Mouse (Mus musculus) liver, adult 2 months (tissue): ENCODE results near the gene Dmpk. TPM values are rescaled to one million over a fixed set of nuclear protein-coding genes. Genes with fewer than 3 reads are reported as not detected.
A peak's percentile ranks its signal among the peaks of the same experiment; 100 is the strongest.

ENCODE experiments used
- DNase-seq: peaks from one replicate; pipeline ENCODE4 v3.0.0-alpha.2; 2011; ENCODE audit warnings: low read depth, low spot score; ENCODE audit errors: extremely low read depth
- H3K27ac ChIP-seq: fragments of 200-500 bp; replicated peaks from 2 replicates; pipeline ENCODE4 v1.5.1; 2012; ENCODE audit warnings: low read depth, mild to moderate bottlenecking, control low read depth, inconsistent platforms, low read length; ENCODE audit not compliant: insufficient read depth
- H3K27me3 ChIP-seq: fragments of 200-500 bp; 2 replicates; pipeline ENCODE4 v1.6.1; 2012; ENCODE audit warnings: mild to moderate bottlenecking, moderate library complexity, low read length, inconsistent platforms; ENCODE audit not compliant: control insufficient read depth, insufficient read depth
- H3K36me3 ChIP-seq: fragments of 200-500 bp; 2 replicates; pipeline ENCODE4 v1.6.1; 2012; ENCODE audit warnings: low read length, inconsistent platforms; ENCODE audit not compliant: control insufficient read depth, insufficient read depth
- H3K4me1 ChIP-seq: fragments of 200-500 bp; 2 replicates; pipeline ENCODE4 v1.6.1; 2011; ENCODE audit warnings: low read length; ENCODE audit not compliant: control insufficient read depth, insufficient read depth
- H3K4me3 ChIP-seq: fragments of 200-500 bp; 2 replicates; pipeline ENCODE4 v1.5.1; 2011; ENCODE audit warnings: low read depth, mild to moderate bottlenecking, control low read depth, low read length, moderate library complexity; ENCODE audit not compliant: insufficient read depth
- H3K79me2 ChIP-seq: fragments of 200-500 bp; 2 replicates; pipeline ENCODE4 v1.6.1; 2012; ENCODE audit warnings: inconsistent platforms, mild to moderate bottlenecking, low read length, moderate library complexity; ENCODE audit not compliant: control insufficient read depth, insufficient read depth
- H3K9ac ChIP-seq: fragments of 200-500 bp; 2 replicates; pipeline ENCODE4 v1.6.1; 2012; ENCODE audit warnings: low read depth, mild to moderate bottlenecking, control low read depth, inconsistent platforms, low read length
- CTCF ChIP-seq: fragments of 200-500 bp; IDR thresholded peaks from 2 replicates; pipeline ENCODE4 v1.5.1; 2011; ENCODE audit warnings: low read depth, low read length, control low read depth
- POLR2A ChIP-seq: fragments of 200-500 bp; IDR thresholded peaks from 2 replicates; pipeline ENCODE4 v1.6.1; 2011; ENCODE audit warnings: low read length, control low read depth; ENCODE audit not compliant: insufficient read depth; ENCODE audit errors: extremely low read depth
- WGBS: fragments of 180-500 bp; shearing (Covaris S2); methylation state at CpG from one replicate; pipeline ENCODE4 v1.1.7; 2018; 5-methylcytosine and 5-hydroxymethylcytosine counted together
- polyA plus RNA-seq: library from polyadenylated mRNA; depleted of rRNA; stranded (reverse); fragments of >200 nt; gene quantifications from 2 replicates; pipeline ENCODE4 v1.2.3, GENCODE M21; 2012
- total RNA-seq: library from RNA; depleted of rRNA; stranded (reverse); fragments of >200 nt; gene quantifications from 2 replicates; pipeline ENCODE4 v1.2.3, GENCODE M21; 2014

The Dmpk gene
- total and polyA plus RNA-seq, 2 experiments = 13.6 to 76.4 TPM

DNA sequence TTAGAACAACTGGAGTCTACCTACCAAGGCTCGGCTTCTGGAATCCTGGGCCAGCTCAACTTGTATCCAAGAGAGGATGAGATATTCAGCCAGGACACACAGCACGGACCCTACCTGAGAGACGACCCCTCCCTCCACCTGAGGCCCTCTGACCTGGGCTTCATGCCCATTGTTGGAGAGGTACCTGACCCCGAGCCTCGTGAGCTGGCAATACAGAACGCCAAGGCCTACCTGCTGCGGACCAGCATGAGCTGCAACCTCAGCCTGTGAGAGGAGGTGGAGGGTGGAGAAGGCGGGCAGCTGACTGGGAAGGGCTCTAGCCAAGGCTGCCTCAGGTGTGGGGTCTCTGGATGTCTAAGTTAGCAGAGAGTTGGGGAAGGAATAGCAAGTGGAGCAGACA lies 28.5 kb upstream of the Dmpk start:
- Histone ChIP-seq H3K27me3 (no peaks in the 10 kb centered on the region), H3K27ac (no peak overlapping the region), H3K4me3 (no peak overlapping the region), H3K4me1 (no peaks in the 10 kb centered on the region), H3K79me2 (no peaks in the 10 kb centered on the region), H3K36me3 (peaks cover 2% of the 10 kb centered on the region; the same call in 1 of the 2 replicates), H3K9ac (no peak overlapping the region)
- 87% methylated on average over 8 of the region's 8 CpGs for WGBS
- no peak for TF ChIP-seq CTCF
- TF ChIP-seq POLR2A = no peak
- no peak for DNase-seq

DNA sequence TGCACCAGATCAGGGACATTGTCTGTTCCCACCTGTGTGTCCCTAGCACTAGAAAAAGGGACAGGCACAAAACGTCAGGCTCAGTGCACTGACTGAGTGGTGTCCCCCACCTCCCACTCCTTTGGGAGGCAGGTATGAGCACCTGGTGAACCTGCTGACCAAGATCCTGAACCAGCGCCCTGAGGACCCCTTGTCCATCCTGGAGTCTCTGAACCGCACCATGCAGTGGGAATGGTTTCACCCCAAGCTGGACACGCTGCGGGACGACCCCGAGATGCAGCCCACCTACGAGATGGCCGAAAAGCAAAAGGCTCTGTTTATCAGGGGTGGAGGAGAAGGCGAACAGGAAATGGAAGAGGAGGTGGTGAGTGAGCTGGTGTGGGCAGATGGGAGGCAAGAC lies 26.2 kb upstream of the Dmpk start:
- Histone ChIP-seq H3K9ac (no peak overlapping the region), H3K79me2 (no peaks in the 10 kb centered on the region), H3K27me3 (no peaks in the 10 kb centered on the region), H3K36me3 (no peaks in the 10 kb centered on the region), H3K4me3 (no peak overlapping the region), H3K4me1 (no peaks in the 10 kb centered on the region), H3K27ac (no peak overlapping the region)
- no peak for DNase-seq
- no peak for TF ChIP-seq CTCF
- TF ChIP-seq POLR2A = no peak
- 90% methylated on average over 10 of the region's 10 CpGs for WGBS

DNA sequence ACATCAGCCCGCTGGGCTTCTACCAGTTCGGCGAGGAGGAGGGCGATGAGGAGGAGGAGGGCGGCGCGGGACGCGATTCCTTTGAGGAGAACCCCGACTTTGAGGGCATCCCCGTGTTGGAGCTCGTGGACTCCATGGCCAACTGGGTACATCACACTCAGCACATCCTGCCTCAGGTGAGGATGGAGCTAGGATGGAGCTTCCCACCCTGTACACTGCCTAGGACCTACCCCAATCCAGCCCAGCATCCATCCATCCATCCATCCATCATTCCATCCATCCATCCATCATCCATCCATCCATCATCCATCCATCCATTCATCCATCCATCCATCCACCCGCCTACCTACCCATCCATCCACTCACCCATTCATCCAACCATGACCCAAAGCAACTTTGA lies 17.8 kb upstream of the Dmpk start:
- Histone ChIP-seq H3K36me3 (no peaks in the 10 kb centered on the region), H3K9ac (no peak overlapping the region), H3K27ac (no peak overlapping the region), H3K79me2 (no peaks in the 10 kb centered on the region), H3K4me1 (no peaks in the 10 kb centered on the region), H3K27me3 (peaks cover 14% of the 10 kb centered on the region), H3K4me3 (no peak overlapping the region)
- 42% methylated on average over 13 of the region's 13 CpGs for WGBS
- TF ChIP-seq CTCF (no peak), POLR2A (no peak)
- no peak for DNase-seq

DNA sequence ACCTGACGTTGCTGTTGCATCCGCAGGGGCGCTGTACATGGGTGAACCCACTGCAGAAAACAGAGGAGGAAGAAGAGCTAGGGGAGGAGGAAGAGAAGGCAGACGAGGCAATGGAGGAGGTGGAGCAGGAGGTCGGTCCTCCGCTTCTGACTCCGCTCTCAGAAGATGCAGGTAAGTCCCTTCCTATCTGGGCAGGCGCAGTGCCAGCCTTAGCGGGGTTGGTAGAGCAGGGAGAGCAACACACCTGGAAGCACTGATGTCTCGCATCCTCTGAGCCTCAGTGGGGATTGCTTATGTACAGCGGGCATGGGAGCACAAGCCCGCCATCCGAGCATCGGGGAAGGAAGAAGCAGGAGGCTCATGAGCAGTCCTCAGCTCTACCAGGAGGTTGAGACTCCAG lies 16.6 kb upstream of the Dmpk start:
- peaks cover 14% of the 10 kb centered on the region for H3K27me3 ChIP-seq
- WGBS = 34% methylated on average over 14 of the region's 14 CpGs

DNA sequence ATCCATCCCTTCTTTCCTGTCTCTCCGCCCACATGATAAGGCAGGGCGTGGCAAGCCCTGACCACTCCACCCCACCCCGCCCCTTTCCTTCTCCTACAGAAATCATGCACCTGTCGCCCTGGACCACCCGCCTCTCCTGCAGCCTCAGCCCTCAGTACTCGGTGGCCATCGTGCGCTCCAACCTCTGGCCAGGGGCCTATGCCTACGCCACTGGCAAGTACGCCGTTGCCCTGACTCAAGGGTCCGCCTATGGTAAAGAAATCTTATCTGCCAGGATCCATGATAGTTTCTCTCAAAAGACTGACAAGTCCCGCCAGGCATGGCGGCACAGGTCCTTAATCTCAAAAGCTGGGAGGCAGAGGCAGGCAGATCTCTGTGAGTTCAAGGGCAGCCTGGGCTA lies 15.7 kb upstream of the Dmpk start:
- TF ChIP-seq POLR2A (no peak), CTCF (no peak)
- Histone ChIP-seq H3K27ac (no peak overlapping the region), H3K4me3 (no peak overlapping the region), H3K4me1 (no peaks in the 10 kb centered on the region), H3K36me3 (no peaks in the 10 kb centered on the region), H3K9ac (no peak overlapping the region), H3K27me3 (peaks cover 14% of the 10 kb centered on the region), H3K79me2 (no peaks in the 10 kb centered on the region)
- WGBS = 54% methylated on average over 12 of the region's 14 CpGs
- no peak for DNase-seq

More for the DNA sequence above, 16.6 kb upstream of the Dmpk start:
- Histone ChIP-seq H3K4me1 (no peaks in the 10 kb centered on the region), H3K27ac (no peak overlapping the region), H3K4me3 (no peak overlapping the region), H3K36me3 (no peaks in the 10 kb centered on the region), H3K9ac (no peak overlapping the region), H3K79me2 (no peaks in the 10 kb centered on the region)
- TF ChIP-seq CTCF (no peak), POLR2A (no peak)
- no peak for DNase-seq

DNA sequence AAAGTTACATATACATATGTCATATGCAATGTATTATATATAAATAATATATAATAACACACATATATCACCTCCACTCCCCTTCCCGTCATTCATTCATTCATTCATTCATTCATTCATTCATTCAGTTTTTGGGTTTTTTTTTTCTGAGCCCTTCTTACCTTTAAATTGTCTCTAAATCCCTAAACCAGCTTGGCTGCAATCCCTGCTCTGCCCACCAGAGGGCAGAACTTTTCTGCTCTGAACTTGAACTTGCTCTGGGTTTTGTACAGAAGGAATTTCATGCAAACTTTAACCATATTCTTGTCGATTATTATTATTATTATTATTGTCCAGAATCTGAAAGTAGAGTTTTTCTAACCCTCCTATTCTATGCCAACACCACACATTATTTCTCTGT lies 14.9 kb upstream of the Dmpk start:
- Histone ChIP-seq H3K4me1 (no peaks in the 10 kb centered on the region), H3K4me3 (no peak overlapping the region), H3K27ac (no peak overlapping the region), H3K36me3 (no peaks in the 10 kb centered on the region), H3K9ac (no peak overlapping the region), H3K27me3 (peaks cover 14% of the 10 kb centered on the region), H3K79me2 (no peaks in the 10 kb centered on the region)
- WGBS = 0% methylated on average over 2 of the region's 2 CpGs
- DNase-seq = peak; percentile 57
- TF ChIP-seq CTCF (peak; percentile 73; the same call in 1 of the 2 replicates), POLR2A (no peak)
